Mouse (Mus musculus) thymus, adult 2 months (tissue): Measurements from ENCODE around the gene Aoc3.

Source experiments
- CTCF ChIP-seq: fragments of 200-500 bp; IDR thresholded peaks from 2 replicates; pipeline ENCODE4 v1.5.1; 2012; ENCODE audit warnings: mild to moderate bottlenecking, control low read depth, low read length, moderate library complexity, borderline replicate concordance; ENCODE audit not compliant: control insufficient read depth, poor library complexity, insufficient read depth; ENCODE audit errors: extremely low read depth
- POLR2A ChIP-seq: fragments of 200-500 bp; IDR thresholded peaks from 2 replicates; pipeline ENCODE4 v1.6.1; 2012; ENCODE audit warnings: mild to moderate bottlenecking, low read length, control low read depth, moderate library complexity; ENCODE audit not compliant: control insufficient read depth, poor library complexity, insufficient read depth; ENCODE audit errors: extremely low read depth

- TF ChIP-seq CTCF (no peak), POLR2A (no peak)
Observed at GRCm38 (mm10) chr11:101349216-101349615, 18.8 kb downstream of the Aoc3 start.
